Mouse (Mus musculus): Measurements from ENCODE around the gene Celsr1.

DNA sequence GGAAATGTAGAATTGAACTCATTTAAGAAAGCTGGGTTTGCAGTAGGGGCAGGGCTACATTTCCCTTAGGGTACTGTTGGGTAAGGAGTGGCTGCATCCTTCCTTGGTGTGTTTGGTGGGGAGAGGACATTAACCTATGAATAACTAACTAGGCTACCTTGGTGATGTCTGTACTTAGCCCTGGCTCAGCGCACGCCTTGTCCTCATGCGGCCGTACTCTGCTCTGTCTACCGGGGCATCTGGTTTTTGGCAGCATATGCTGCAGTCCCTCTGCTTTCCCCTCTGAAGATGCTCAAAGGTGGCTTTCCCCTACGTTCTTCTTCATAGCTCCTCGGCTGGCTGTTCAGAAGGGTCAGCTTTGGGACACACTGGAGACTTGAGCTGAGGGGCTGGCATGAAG is 156.2 kb downstream of the Celsr1 start:
- TF ChIP-seq CTCF (IDR thresholded peaks at IDR 0.05; ENCODE audit: low read depth), result no peak
- TF ChIP-seq EP300 (optimal IDR thresholded peaks at IDR 0.05), result no peak

Data from stomach, postnatal 0 days (tissue).